Mouse (Mus musculus): ENCODE data around the gene Gm42421. TPM values are rescaled to one million over a fixed set of nuclear protein-coding genes. Genes with fewer than 3 reads are reported as not detected.

Gene Gm42421
- total RNA-seq, 2 experiments from 2014 or later, result 0.50 TPM; not detected in 1

Other genes starting within 250 kb of the Gm42421 start
- gene Usp42, start 195.9 kb upstream of the Gm42421 start, total RNA-seq (2021), result 1 to 10 TPM; 8.1 to 8.3 TPM
- 10 to 100 TPM; 19.1 to 20.0 TPM for gene Eif2ak1, start 110.4 kb upstream of the Gm42421 start, total RNA-seq (2021)
- not detected for gene Ankrd61, start 30.5 kb upstream of the Gm42421 start, total RNA-seq (2021)
- 10 to 100 TPM; 31.5 to 35.7 TPM for gene Aimp2, start 18.3 kb upstream of the Gm42421 start, total RNA-seq (2021)
- gene Pms2, start 18.2 kb upstream of the Gm42421 start, total RNA-seq (2021), result 1 to 10 TPM; 5.6 to 7.6 TPM
- gene Rsph10b, start 4.9 kb downstream of the Gm42421 start, total RNA-seq (2021), result under 1 TPM; 0.34 to 0.53 TPM
- 10 to 100 TPM; 28.8 to 29.6 TPM for gene Ccz1, start 86.7 kb downstream of the Gm42421 start, total RNA-seq (2021)
- gene Ocm, start 98.5 kb downstream of the Gm42421 start, total RNA-seq (2021), result not detected
- 10 to 100 TPM; 21.9 to 22.6 TPM for gene Lmtk2, start 172.3 kb downstream of the Gm42421 start, total RNA-seq (2021)

Data from heart, postnatal 14 days (tissue).